Mouse (Mus musculus): ENCODE data around the gene Dock8.

The Dock8 gene

GRCm38 (mm10) chr19:25200081-25200860 lies 200.9 kb downstream of the Dock8 start:
- DNase-seq = peak; percentile 58

GRCm38 (mm10) chr19:25203077-25203476 lies 203.7 kb downstream of the Dock8 start:
- DNase-seq = no peak

- peak; percentile 64 for DNase-seq
Measured at GRCm38 (mm10) chr19:25206969-25207368, 207.6 kb downstream of the Dock8 start.

GRCm38 (mm10) chr19:25207731-25208361 lies 208.5 kb downstream of the Dock8 start:
- peak; percentile 50 for DNase-seq

- no peak for DNase-seq
Measured at GRCm38 (mm10) chr19:25208596-25209110, 209.3 kb downstream of the Dock8 start.

- peak; percentile 76 for DNase-seq
Measured at GRCm38 (mm10) chr19:25220611-25221010, 221.3 kb downstream of the Dock8 start.

- DNase-seq = peak; percentile 72
Measured at GRCm38 (mm10) chr19:25221964-25222640, 222.8 kb downstream of the Dock8 start.

GRCm38 (mm10) chr19:25230058-25230974 lies 231.0 kb downstream of the Dock8 start:
- no peak for DNase-seq

GRCm38 (mm10) chr19:25230975-25231334 lies 231.6 kb downstream of the Dock8 start:
- no peak for DNase-seq

- DNase-seq = no peak
Measured at GRCm38 (mm10) chr19:25232032-25232431, 232.7 kb downstream of the Dock8 start.

- DNase-seq = peak; percentile 89
Measured at GRCm38 (mm10) chr19:25236596-25237491, 237.5 kb downstream of the Dock8 start, which contains the start of gene Kank1. Gene Kank1, plus strand, starts transcription at chr19:25236975.

GRCm38 (mm10) chr19:25237492-25238040 lies 238.2 kb downstream of the Dock8 start:
- DNase-seq = peak; percentile 82

- no peak for DNase-seq
Measured at GRCm38 (mm10) chr19:25238121-25238520, 238.8 kb downstream of the Dock8 start.

- DNase-seq = no peak
Measured at GRCm38 (mm10) chr19:25243566-25243965, 244.2 kb downstream of the Dock8 start.

GRCm38 (mm10) chr19:25246062-25246461 lies 246.7 kb downstream of the Dock8 start:
- DNase-seq = no peak

- no peak for DNase-seq
Measured at GRCm38 (mm10) chr19:25247858-25248552, 248.7 kb downstream of the Dock8 start.

- DNase-seq = no peak
Measured at GRCm38 (mm10) chr19:25249230-25249629, 249.9 kb downstream of the Dock8 start.

- DNase-seq = no peak
Measured at GRCm38 (mm10) chr19:25251610-25252140, 252.3 kb downstream of the Dock8 start.

All from kidney, adult 18-20 months (tissue).